Mouse (Mus musculus): ENCODE results near the gene Lzts3. TPM values are rescaled to one million over a fixed set of nuclear protein-coding genes. Genes with fewer than 3 reads are reported as not detected.

The Lzts3 gene
- polyA plus RNA-seq, 2 experiments = 1.4 to 14.6 TPM

- ATAC-seq (ENCODE audit: low FRiP score, low read depth) = no peak
- DNase-seq (ENCODE audit: low spot score) = no peak
- Histone ChIP-seq H3K9me3 (ENCODE audit: control insufficient read depth, low read length) (no peaks in the 10 kb centered on the region), H3K27ac (replicated peaks; ENCODE audit: low read depth, low read length) (no peak overlapping the region), H3K4me2 (replicated peaks; ENCODE audit: low read depth, low read length, severe bottlenecking) (no peak overlapping the region), H3K36me3 (ENCODE audit: control insufficient read depth, insufficient read depth, low read length) (no peaks in the 10 kb centered on the region), H3K9ac (ENCODE audit: low read depth, low read length, severe bottlenecking) (no peak overlapping the region), H3K4me1 (ENCODE audit: control insufficient read depth, insufficient read depth, low read length) (peaks cover 6% of the 10 kb centered on the region; the same call in 1 of the 2 replicates), H3K27me3 (ENCODE audit: control insufficient read depth, insufficient read depth, low read length) (peaks cover 39% of the 10 kb centered on the region), H3K4me3 (replicated peaks; ENCODE audit: low read length) (no peak overlapping the region)
- no peak for TF ChIP-seq POLR2A (IDR thresholded peaks at IDR 0.05; ENCODE audit: borderline replicate concordance, extremely low read depth, insufficient read depth, insufficient read length)
- 81% methylated on average over 10 of the region's 10 CpGs for WGBS
Observed at GRCm38 (mm10) chr2:130583902-130584560, 58.6 kb downstream of the Lzts3 start.

Other genes starting within 250 kb of the Lzts3 start
- 112 and 129 TPM in 2 replicates for gene Cpxm1, start 245.2 kb downstream of the Lzts3 start, polyA plus RNA-seq (2012; rRNA removed)
- 108 and 125 TPM in 2 replicates for gene Cpxm1, start 245.2 kb downstream of the Lzts3 start, polyA plus RNA-seq (2014; fragmentation: Nextera tagmentation; extraction: Ambion mirVana)
- not detected in 2 replicates for gene Gm28372, start 237.6 kb downstream of the Lzts3 start, polyA plus RNA-seq (2012; rRNA removed)
- not detected in 2 replicates for gene Gm28372, start 237.6 kb downstream of the Lzts3 start, polyA plus RNA-seq (2014; fragmentation: Nextera tagmentation; extraction: Ambion mirVana)
- gene 1700020A23Rik, start 237.5 kb downstream of the Lzts3 start, polyA plus RNA-seq (2012; rRNA removed) = not detected in 2 replicates
- not detected in 2 replicates for gene 1700020A23Rik, start 237.5 kb downstream of the Lzts3 start, polyA plus RNA-seq (2014; fragmentation: Nextera tagmentation; extraction: Ambion mirVana)
- gene Tmem239, start 236.3 kb downstream of the Lzts3 start, polyA plus RNA-seq (2012; rRNA removed) = not detected in 2 replicates
- not detected in 2 replicates for gene Tmem239, start 236.3 kb downstream of the Lzts3 start, polyA plus RNA-seq (2014; fragmentation: Nextera tagmentation; extraction: Ambion mirVana)
- 148 and 170 TPM in 2 replicates for gene Vps16, start 218.5 kb downstream of the Lzts3 start, polyA plus RNA-seq (2012; rRNA removed)
- gene Vps16, start 218.5 kb downstream of the Lzts3 start, polyA plus RNA-seq (2014; fragmentation: Nextera tagmentation; extraction: Ambion mirVana) = 67.0 and 82.3 TPM in 2 replicates
- 57.5 and 64.1 TPM in 2 replicates for gene Pced1a, start 218.1 kb downstream of the Lzts3 start, polyA plus RNA-seq (2012; rRNA removed)
- 13.0 and 13.2 TPM in 2 replicates for gene Pced1a, start 218.1 kb downstream of the Lzts3 start, polyA plus RNA-seq (2014; fragmentation: Nextera tagmentation; extraction: Ambion mirVana)
- gene Ptpra, start 192.5 kb downstream of the Lzts3 start, polyA plus RNA-seq (2012; rRNA removed) = 81.7 and 94.9 TPM in 2 replicates
- gene Ptpra, start 192.5 kb downstream of the Lzts3 start, polyA plus RNA-seq (2014; fragmentation: Nextera tagmentation; extraction: Ambion mirVana) = 118 and 124 TPM in 2 replicates
- 57.7 and 77.9 TPM in 2 replicates for gene Mrps26, start 79.1 kb downstream of the Lzts3 start, polyA plus RNA-seq (2012; rRNA removed)
- 102 and 104 TPM in 2 replicates for gene Mrps26, start 79.1 kb downstream of the Lzts3 start, polyA plus RNA-seq (2014; fragmentation: Nextera tagmentation; extraction: Ambion mirVana)
- 0.19 and 0.68 TPM in 2 replicates for gene Oxt, start 66.6 kb downstream of the Lzts3 start, polyA plus RNA-seq (2012; rRNA removed)
- gene Oxt, start 66.6 kb downstream of the Lzts3 start, polyA plus RNA-seq (2014; fragmentation: Nextera tagmentation; extraction: Ambion mirVana) = not detected in 2 replicates
- 0.13 TPM in 1 of 2 replicates, not detected in the other for gene Avp, start 60.2 kb downstream of the Lzts3 start, polyA plus RNA-seq (2012; rRNA removed)
- gene Avp, start 60.2 kb downstream of the Lzts3 start, polyA plus RNA-seq (2014; fragmentation: Nextera tagmentation; extraction: Ambion mirVana) = not detected in 2 replicates
- 5.7 and 6.1 TPM in 2 replicates for gene Fastkd5, start 12.8 kb downstream of the Lzts3 start, polyA plus RNA-seq (2012; rRNA removed)
- gene Fastkd5, start 12.8 kb downstream of the Lzts3 start, polyA plus RNA-seq (2014; fragmentation: Nextera tagmentation; extraction: Ambion mirVana) = 14.2 and 15.0 TPM in 2 replicates
- 11.8 and 14.1 TPM in 2 replicates for gene Ubox5, start 12.8 kb downstream of the Lzts3 start, polyA plus RNA-seq (2012; rRNA removed)
- 14.3 and 15.0 TPM in 2 replicates for gene Ubox5, start 12.8 kb downstream of the Lzts3 start, polyA plus RNA-seq (2014; fragmentation: Nextera tagmentation; extraction: Ambion mirVana)
- 48.0 and 58.5 TPM in 2 replicates for gene Ddrgk1, start 21.9 kb upstream of the Lzts3 start, polyA plus RNA-seq (2012; rRNA removed)
- gene Ddrgk1, start 21.9 kb upstream of the Lzts3 start, polyA plus RNA-seq (2014; fragmentation: Nextera tagmentation; extraction: Ambion mirVana) = 53.7 and 66.3 TPM in 2 replicates
- 81.7 and 82.6 TPM in 2 replicates for gene Itpa, start 24.8 kb upstream of the Lzts3 start, polyA plus RNA-seq (2012; rRNA removed)
- 99.4 and 104 TPM in 2 replicates for gene Itpa, start 24.8 kb upstream of the Lzts3 start, polyA plus RNA-seq (2014; fragmentation: Nextera tagmentation; extraction: Ambion mirVana)
- 3.4 and 4.8 TPM in 2 replicates for gene Slc4a11, start 54.7 kb upstream of the Lzts3 start, polyA plus RNA-seq (2012; rRNA removed)
- gene Slc4a11, start 54.7 kb upstream of the Lzts3 start, polyA plus RNA-seq (2014; fragmentation: Nextera tagmentation; extraction: Ambion mirVana) = 1.9 and 2.0 TPM in 2 replicates

Measured in limb, embryonic 14.5 days (tissue).